Mouse (Mus musculus): ENCODE measurements around the gene Stard10. TPM values are rescaled to one million over a fixed set of nuclear protein-coding genes. Genes with fewer than 3 reads are reported as not detected.

Gene Stard10
- 10 to 100 TPM; 60.4 to 66.1 TPM for total RNA-seq (2021)

- intact Hi-C loops (cut with DNase I), result no loop called here
These were observed at the start of gene Stard10 for GRCm38 (mm10) chr7:101317014-101317413. Gene Stard10, plus strand, starts transcription at chr7:101317086.

GRCm38 (mm10) chr7:101267457-101268259 lies 49.2 kb upstream of the Stard10 start:
- peak; percentile 31 to 83 for DNase-seq (ENCODE audit: low spot score in 2 of 2)

More at GRCm38 (mm10) chr7:101317014-101317413, at the start of gene Stard10:
- peak in 1 of 2 experiments; percentile 47 for DNase-seq (ENCODE audit: low spot score in 2 of 2)

GRCm38 (mm10) chr7:101271602-101272001 lies 45.3 kb upstream of the Stard10 start:
- intact Hi-C loops (cut with DNase I), result loop anchor here (5.0 kb wide), 1 partner anchor 209 kb away; no protein-coding TSS in a partner anchor
- peak in 1 of 2 experiments; percentile 40 for DNase-seq (ENCODE audit: low spot score in 2 of 2)

More at GRCm38 (mm10) chr7:101267457-101268259, 49.2 kb upstream of the Stard10 start:
- intact Hi-C loops (cut with DNase I), result no loop called here

- intact Hi-C loops (cut with DNase I), result loop anchor here (5.0 kb wide), 1 partner anchor 210 kb away; no protein-coding TSS in a partner anchor
- DNase-seq (ENCODE audit: low spot score in 2 of 2), result no peak
These were observed 44.3 kb upstream of the Stard10 start for GRCm38 (mm10) chr7:101272466-101273160.

GRCm38 (mm10) chr7:101282721-101283120 lies 34.2 kb upstream of the Stard10 start:
- DNase-seq (ENCODE audit: low spot score in 2 of 2), result no peak
- intact Hi-C loops (cut with DNase I), result loop anchor here (10.0 kb wide), 1 partner anchor 378 kb away; no protein-coding TSS in a partner anchor

- no peak for DNase-seq (ENCODE audit: low spot score in 2 of 2)
- intact Hi-C loops (cut with DNase I), result loop anchor here (10.0 kb wide), 1 partner anchor 380 kb away; no protein-coding TSS in a partner anchor
These were observed 32.4 kb upstream of the Stard10 start for GRCm38 (mm10) chr7:101284504-101284903.

- DNase-seq (ENCODE audit: low spot score in 2 of 2), result no peak
- intact Hi-C loops (cut with DNase I), result loop anchor here (10.0 kb wide), 1 partner anchor 382 kb away; no protein-coding TSS in a partner anchor
These were observed 30.0 kb upstream of the Stard10 start for GRCm38 (mm10) chr7:101286891-101287290.

- no peak for DNase-seq (ENCODE audit: low spot score in 2 of 2)
- intact Hi-C loops (cut with DNase I), result loop anchor here (1.0 to 10.0 kb wide), 2 partner anchors 227 to 383 kb away; no protein-coding TSS in a partner anchor
These were observed 29.1 kb upstream of the Stard10 start for GRCm38 (mm10) chr7:101287820-101288219.

GRCm38 (mm10) chr7:101288436-101288835 lies 28.4 kb upstream of the Stard10 start:
- peak; percentile 41 to 55 for DNase-seq (ENCODE audit: low spot score in 2 of 2)
- intact Hi-C loops (cut with DNase I), result loop anchor here (1.0 to 10.0 kb wide), 2 partner anchors 227 to 384 kb away; no protein-coding TSS in a partner anchor

- no peak for DNase-seq (ENCODE audit: low spot score in 2 of 2)
- intact Hi-C loops (cut with DNase I), result no loop called here
These were observed 26.5 kb upstream of the Stard10 start for GRCm38 (mm10) chr7:101290401-101290800.

- intact Hi-C loops (cut with DNase I), result no loop called here
- no peak for DNase-seq (ENCODE audit: low spot score in 2 of 2)
These were observed 25.7 kb upstream of the Stard10 start for GRCm38 (mm10) chr7:101291211-101291610.

- intact Hi-C loops (cut with DNase I), result no loop called here
- no peak for DNase-seq (ENCODE audit: low spot score in 2 of 2)
These were observed 25.2 kb upstream of the Stard10 start for GRCm38 (mm10) chr7:101291641-101292040.

- no peak for DNase-seq (ENCODE audit: low spot score in 2 of 2)
- intact Hi-C loops (cut with DNase I), result no loop called here
These were observed 24.8 kb upstream of the Stard10 start for GRCm38 (mm10) chr7:101292086-101292485.

GRCm38 (mm10) chr7:101292696-101293095 lies 24.2 kb upstream of the Stard10 start:
- intact Hi-C loops (cut with DNase I), result no loop called here
- DNase-seq (ENCODE audit: low spot score in 2 of 2), result no peak

- intact Hi-C loops (cut with DNase I), result no loop called here
- no peak for DNase-seq (ENCODE audit: low spot score in 2 of 2)
These were observed 23.7 kb upstream of the Stard10 start for GRCm38 (mm10) chr7:101293138-101293537.

- no peak for DNase-seq (ENCODE audit: low spot score in 2 of 2)
- intact Hi-C loops (cut with DNase I), result no loop called here
These were observed 23.3 kb upstream of the Stard10 start for GRCm38 (mm10) chr7:101293611-101294010.

- DNase-seq (ENCODE audit: low spot score in 2 of 2), result no peak
- intact Hi-C loops (cut with DNase I), result no loop called here
These were observed 21.4 kb upstream of the Stard10 start for GRCm38 (mm10) chr7:101295438-101295837.

- peak; percentile 89 to 94 for DNase-seq (ENCODE audit: low spot score in 2 of 2)
- intact Hi-C loops (cut with DNase I), result no loop called here
These were observed 20.4 kb upstream of the Stard10 start for GRCm38 (mm10) chr7:101296252-101297022.

- intact Hi-C loops (cut with DNase I), result no loop called here
- DNase-seq (ENCODE audit: low spot score in 2 of 2), result no peak
These were observed 19.9 kb upstream of the Stard10 start for GRCm38 (mm10) chr7:101297023-101297405.

All from left cerebral cortex, postnatal 25 days (tissue).